Comparison of ENCODE assay signal across 9 mouse cellular contexts in genomic region chr9:103692699-103693098, GRCm38 (mm10).
DNase-seq lines count a peak whose midpoint lies in the region; ATAC-seq lines count a peak whose summit lies in the region.
"Had no signal": no experiment of that assay in that cellular context is flagged by ENCODE, and none has a peak within 500 bp of the region (broad histone marks: within the 10 kb centered on the region; RNA-seq: fewer than 3 reads in every experiment).

No protein-coding gene starts in this region.

- DNase-seq in midbrain, embryonic 14.5 days: peak; percentile 56
- DNase-seq in midbrain, embryonic 11.5 days (ENCODE audit: low spot score, missing footprints): no peak
- DNase-seq in frontal cortex, postnatal 10 days (ENCODE audit: low spot score in 2 of 2): peak; percentile 40 to 66
- DNase-seq in layer of hippocampus, postnatal 25 days (ENCODE audit: extremely low spot score in 1 of 2, low spot score in 1 of 2): peak; percentile 25 to 38
- peak; percentile 32 to 47 for DNase-seq in right cerebral cortex, postnatal 36 days (ENCODE audit: low spot score in 2 of 2)
- no peak for DNase-seq in gastrocnemius, adult 18-20 months (ENCODE audit: low spot score)
- DNase-seq in gastrocnemius, postnatal 14 days: no peak
- DNase-seq: thymus, postnatal 36 days had no signal

- H3K9ac ChIP-seq in midbrain, embryonic 14.5 days (replicated peaks; ENCODE audit: low read length): no peak overlapping the region
- no peak overlapping the region for H3K9ac ChIP-seq in midbrain, embryonic 11.5 days (ENCODE audit: low read length)
- H3K9ac ChIP-seq in kidney, embryonic 15.5 days: no peak overlapping the region

- 75% methylated on average over 4 of the region's 4 CpGs for WGBS in midbrain, embryonic 14.5 days
- 84% methylated on average over 4 of the region's 4 CpGs for WGBS in midbrain, embryonic 11.5 days
- WGBS in kidney, embryonic 15.5 days: 86% methylated on average over 4 of the region's 4 CpGs

- no peaks in the 10 kb centered on the region for H3K9me3 ChIP-seq in midbrain, embryonic 14.5 days (ENCODE audit: control insufficient read depth, low read length)
- H3K9me3 ChIP-seq in midbrain, embryonic 11.5 days (ENCODE audit: control insufficient read depth, low read length): no peaks in the 10 kb centered on the region
- H3K9me3 ChIP-seq in kidney, embryonic 15.5 days (replicated peaks): no peaks in the 10 kb centered on the region

- no peak overlapping the region for H3K27ac ChIP-seq in midbrain, embryonic 14.5 days (replicated peaks; ENCODE audit: low read depth, low read length)
- H3K27ac ChIP-seq in midbrain, embryonic 11.5 days (ENCODE audit: low read depth, low read length): no peak overlapping the region
- no peak overlapping the region for H3K27ac ChIP-seq in kidney, embryonic 15.5 days

- intact Hi-C loops in gastrocnemius, postnatal 14 days (cut with DNase I; ENCODE audit: low total_unique reads): no loop called here

- ATAC-seq in midbrain, embryonic 14.5 days (ENCODE audit: low FRiP score, low TSS enrichment): no peak
- no peak for ATAC-seq in midbrain, embryonic 11.5 days (ENCODE audit: low FRiP score)
- no peak for ATAC-seq in kidney, embryonic 15.5 days (replicated peaks; ENCODE audit: low FRiP score)

- no peaks in the 10 kb centered on the region for H3K36me3 ChIP-seq in midbrain, embryonic 14.5 days (ENCODE audit: control insufficient read depth, insufficient read depth, low read length)
- no peaks in the 10 kb centered on the region for H3K36me3 ChIP-seq in midbrain, embryonic 11.5 days (ENCODE audit: control insufficient read depth, insufficient read depth, low read length)
- no peaks in the 10 kb centered on the region for H3K36me3 ChIP-seq in kidney, embryonic 15.5 days

- no peaks in the 10 kb centered on the region for H3K27me3 ChIP-seq in midbrain, embryonic 14.5 days (ENCODE audit: control insufficient read depth, insufficient read depth, low read length)
- H3K27me3 ChIP-seq in midbrain, embryonic 11.5 days (ENCODE audit: control insufficient read depth, insufficient read depth, low read length): no peaks in the 10 kb centered on the region
- no peaks in the 10 kb centered on the region for H3K27me3 ChIP-seq in kidney, embryonic 15.5 days

- no peak overlapping the region for H3K4me2 ChIP-seq in midbrain, embryonic 14.5 days (ENCODE audit: low read length)
- no peak overlapping the region for H3K4me2 ChIP-seq in midbrain, embryonic 11.5 days
- no peak overlapping the region for H3K4me2 ChIP-seq in kidney, embryonic 15.5 days

- H3K4me1 ChIP-seq in midbrain, embryonic 14.5 days (ENCODE audit: control insufficient read depth, insufficient read depth, low read length): no peaks in the 10 kb centered on the region
- no peaks in the 10 kb centered on the region for H3K4me1 ChIP-seq in midbrain, embryonic 11.5 days (ENCODE audit: control insufficient read depth, insufficient read depth, low read length)
- 0 out of 2 replicates have a peak, but pooled peaks cover 3% of the 10 kb centered on the region for H3K4me1 ChIP-seq in kidney, embryonic 15.5 days

- no peak overlapping the region for H3K4me3 ChIP-seq in midbrain, embryonic 14.5 days (replicated peaks; ENCODE audit: low read depth, low read length)
- H3K4me3 ChIP-seq in midbrain, embryonic 11.5 days (ENCODE audit: low read depth, low read length): no peak overlapping the region
- H3K4me3 ChIP-seq in kidney, embryonic 15.5 days (replicated peaks): no peak overlapping the region

Comparison
In these comparisons a context has a peak if more than half of its experiments do, and no peak if none do; other contexts are left out.
1. DNase-seq: peak in midbrain, embryonic 14.5 days (single experiment), frontal cortex, postnatal 10 days (2 of 2), layer of hippocampus, postnatal 25 days (2 of 2) and right cerebral cortex, postnatal 36 days (2 of 2); none in midbrain, embryonic 11.5 days (single experiment), gastrocnemius, adult 18-20 months (single experiment) and gastrocnemius, postnatal 14 days (single experiment).